Mouse (Mus musculus) kidney, postnatal 0 days (tissue): Measurements from ENCODE around the gene Prkcz. TPM values are rescaled to one million over a fixed set of nuclear protein-coding genes. Genes with fewer than 3 reads are reported as not detected.

Source experiments
- ATAC-seq: fragments of 200-750 bp; cut with Nextera tagmentation; replicated peaks from 2 replicates; pipeline ENCODE4 v1.8.0; 2017; ENCODE audit warnings: low read depth, moderate number of reproducible peaks, moderate TSS enrichment, moderate library complexity; ENCODE audit not compliant: low FRiP score
- DNase-seq: peaks from one replicate; pipeline ENCODE4 v3.0.0-alpha.2; 2016; ENCODE audit warnings: low spot score
- H3K27ac ChIP-seq: fragments of 300-500 bp; sonication (generic); 2 replicates; pipeline ENCODE4 v1.5.1; 2014; ENCODE audit warnings: mild to moderate bottlenecking
- H3K27me3 ChIP-seq: fragments of 300-500 bp; sonication (generic); 2 replicates; pipeline ENCODE4 v1.6.1; 2014; ENCODE audit warnings: low read length, mixed read lengths; ENCODE audit not compliant: insufficient read depth
- H3K36me3 ChIP-seq: fragments of 300-500 bp; sonication (generic); 2 replicates; pipeline ENCODE4 v1.6.1; 2014; ENCODE audit warnings: low read length, mixed read lengths; ENCODE audit not compliant: insufficient read depth
- H3K4me1 ChIP-seq: fragments of 300-500 bp; sonication (generic); replicated peaks from 2 replicates; pipeline ENCODE4 v1.6.1; 2014; ENCODE audit warnings: antibody characterized with exemption, low read length, mixed read lengths; ENCODE audit not compliant: insufficient read depth
- H3K4me2 ChIP-seq: fragments of 300-500 bp; sonication (generic); 2 replicates; pipeline ENCODE4 v1.6.1; 2014; ENCODE audit warnings: mild to moderate bottlenecking, low read length, moderate library complexity, mixed read lengths
- H3K4me3 ChIP-seq: fragments of 300-500 bp; sonication (generic); replicated peaks from 2 replicates; pipeline ENCODE4 v1.5.1; 2014; ENCODE audit warnings: low read depth, low read length
- H3K9ac ChIP-seq: fragments of 300-500 bp; sonication (generic); 2 replicates; pipeline ENCODE4 v1.6.1; 2014; ENCODE audit warnings: low read depth, low read length
- H3K9me3 ChIP-seq: fragments of 300-500 bp; sonication (generic); replicated peaks from 2 replicates; pipeline ENCODE4 v1.6.1; 2016; ENCODE audit warnings: low read length, inconsistent platforms, mixed read lengths
- CTCF ChIP-seq: IDR thresholded peaks from 2 replicates; pipeline ENCODE4 v1.5.1; 2016; ENCODE audit warnings: antibody characterized with exemption, low read depth, mild to moderate bottlenecking, moderate library complexity
- WGBS: fragments of 180-500 bp; shearing (Covaris S2); extraction: QIAGEN DNeasy Blood & Tissue Kit; methylation state at CpG from one replicate; pipeline ENCODE4 v1.1.7; 2014; 5-methylcytosine and 5-hydroxymethylcytosine counted together
- polyA plus RNA-seq: library from polyadenylated mRNA; unstranded; fragments of >200 nt; fragmentation: Nextera tagmentation; extraction: Ambion mirVana; gene quantifications from 2 replicates; pipeline ENCODE4 v1.2.1, GENCODE M21; 2015

Prkcz gene
- polyA plus RNA-seq, 1 experiment from 2014 or later: 20.2 TPM

DNA sequence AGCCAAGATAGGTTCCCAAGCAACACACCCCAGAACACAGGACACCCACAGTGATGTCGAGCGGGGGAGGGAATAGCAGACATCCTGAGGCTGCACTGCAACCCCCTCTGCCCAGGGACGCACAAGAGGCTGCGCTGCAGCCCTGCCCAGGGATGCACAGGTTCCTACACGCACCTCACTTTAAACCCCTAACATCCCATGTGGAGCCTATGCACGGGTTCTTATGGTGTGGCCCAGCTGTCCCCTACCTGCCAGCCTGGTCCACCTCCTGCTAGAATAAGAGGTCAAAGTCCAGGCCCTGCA, 147.5 kb downstream of the Prkcz start:
- H3K9ac ChIP-seq: no peak overlapping the region
- ATAC-seq: 0 out of 2 replicates have a peak, but pooled peaks have one; percentile 4
- no peak for TF ChIP-seq CTCF
- H3K4me3 ChIP-seq: no peak overlapping the region
- no peaks in the 10 kb centered on the region for H3K9me3 ChIP-seq
- no peak overlapping the region for H3K4me2 ChIP-seq
- 70% methylated on average over 6 of the region's 6 CpGs for WGBS
- no peaks in the 10 kb centered on the region for H3K27me3 ChIP-seq
- no peak for DNase-seq
- H3K27ac ChIP-seq: no peak overlapping the region
- peaks cover 12% of the 10 kb centered on the region for H3K36me3 ChIP-seq
- H3K4me1 ChIP-seq: peaks cover 68% of the 10 kb centered on the region

DNA sequence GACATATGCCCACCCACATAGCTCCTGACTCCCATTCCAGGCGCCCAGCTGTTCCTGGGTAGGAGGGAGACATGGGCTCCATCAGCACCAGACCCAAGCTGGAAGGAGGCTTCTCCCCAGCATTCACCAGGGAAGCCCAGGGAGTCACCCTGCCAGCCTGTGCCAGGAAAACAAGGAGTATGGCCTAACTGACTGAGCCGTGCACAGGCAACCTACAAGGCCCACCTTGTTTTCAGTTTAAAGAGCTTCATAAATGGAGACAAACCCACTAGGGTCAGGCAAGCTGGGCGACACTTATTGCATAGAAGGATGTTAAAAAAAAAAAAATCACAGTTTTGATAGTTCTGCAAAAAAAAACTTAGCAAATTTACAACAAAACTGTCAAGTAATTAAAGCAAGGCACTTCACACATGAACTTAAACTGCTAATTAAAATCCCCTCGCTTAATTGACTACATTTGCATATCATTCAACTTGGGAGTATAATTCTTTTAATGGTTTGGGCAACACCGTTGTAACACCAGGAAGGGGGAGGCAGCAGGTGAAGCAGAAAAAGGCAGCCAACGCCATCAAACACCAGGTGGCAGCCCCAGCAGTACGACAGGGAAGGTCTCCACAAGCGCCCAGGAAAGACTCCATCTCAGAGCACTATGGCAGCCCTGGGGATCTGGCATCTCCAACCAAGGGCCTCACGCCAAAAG, 148.0 kb downstream of the Prkcz start:
- H3K27me3 ChIP-seq: no peaks in the 10 kb centered on the region
- H3K4me3 ChIP-seq: no peak overlapping the region
- H3K9ac ChIP-seq: no peak overlapping the region
- H3K4me1 ChIP-seq: peaks cover 68% of the 10 kb centered on the region
- no peak overlapping the region for H3K4me2 ChIP-seq
- peak; percentile 46 for TF ChIP-seq CTCF
- peaks cover 12% of the 10 kb centered on the region for H3K36me3 ChIP-seq
- WGBS: 57% methylated on average over 9 of the region's 9 CpGs
- DNase-seq (no peak), ATAC-seq (no peak)
- H3K27ac ChIP-seq: peak overlapping the region; percentile 51; the same call in 1 of the 2 replicates
- H3K9me3 ChIP-seq: no peaks in the 10 kb centered on the region

Other genes with a start within 250 kb of the Prkcz start
- 15.5 TPM in 2 replicates for gene Ski, start 138.8 kb downstream of the Prkcz start, polyA plus RNA-seq
- 77.2 and 80.0 TPM in 2 replicates for gene Faap20, start 111.6 kb downstream of the Prkcz start, polyA plus RNA-seq
- gene Gabrd, start 36.8 kb upstream of the Prkcz start, polyA plus RNA-seq: 0.17 and 0.29 TPM in 2 replicates
- gene Cfap74, start 47.8 kb upstream of the Prkcz start, polyA plus RNA-seq: 0.62 and 0.74 TPM in 2 replicates
- gene Tmem52, start 107.8 kb upstream of the Prkcz start, polyA plus RNA-seq: 6.5 and 7.3 TPM in 2 replicates
- 376 and 406 TPM in 2 replicates for gene Gnb1, start 130.0 kb upstream of the Prkcz start, polyA plus RNA-seq
- gene Nadk, start 201.0 kb upstream of the Prkcz start, polyA plus RNA-seq: 76.8 and 83.0 TPM in 2 replicates
- gene Slc35e2, start 240.1 kb upstream of the Prkcz start, polyA plus RNA-seq: 6.4 and 6.6 TPM in 2 replicates